Mouse (Mus musculus) ES-E14 (cell line): ENCODE results near the gene Phgr1. TPM values are rescaled to one million over a fixed set of nuclear protein-coding genes. Genes with fewer than 3 reads are reported as not detected.

ENCODE experiments used
- DNase-seq: peaks from one replicate; pipeline ENCODE4 v3.0.0-alpha.2; 2013; ENCODE audit warnings: low read depth, low spot score
- H3K27ac ChIP-seq: 2 replicates; pipeline ENCODE4 v1.5.1; 2012; ENCODE audit warnings: low read depth, mild to moderate bottlenecking, low read length, moderate library complexity, mixed read lengths; ENCODE audit not compliant: poor library complexity, insufficient read depth, severe bottlenecking
- H3K36me3 ChIP-seq: 2 replicates; pipeline ENCODE4 v1.6.1; 2012; ENCODE audit warnings: mild to moderate bottlenecking, low read length, moderate library complexity, mixed read lengths; ENCODE audit not compliant: control insufficient read depth, poor library complexity, insufficient read depth, severe bottlenecking
- H3K4me1 ChIP-seq, 2 experiments: fragments of 150-350 bp in 1 of 2; sonication (generic) in 1 of 2; 2 replicates each; pipeline ENCODE4 v1.6.1; 2012; ENCODE audit warnings: low read length in 2 of 2, mild to moderate bottlenecking in 1 of 2, mixed read lengths in 1 of 2; ENCODE audit not compliant: control insufficient read depth in 2 of 2, insufficient read depth in 2 of 2, poor library complexity in 1 of 2
- H3K4me3 ChIP-seq, 2 experiments: fragments of 150-350 bp in 1 of 2; sonication (generic) in 1 of 2; 2 replicates each; pipeline ENCODE4 v1.5.1; 2012; ENCODE audit warnings: low read length in 2 of 2, low read depth in 1 of 2, mild to moderate bottlenecking in 1 of 2, mixed read lengths in 1 of 2; ENCODE audit not compliant: insufficient read depth in 1 of 2, poor library complexity in 1 of 2, severe bottlenecking in 1 of 2
- H3K9ac ChIP-seq: 2 replicates; pipeline ENCODE4 v1.6.1; 2012; ENCODE audit warnings: low read depth, mild to moderate bottlenecking, low read length, mixed read lengths; ENCODE audit not compliant: poor library complexity, insufficient read depth, severe bottlenecking
- H3K9me3 ChIP-seq: fragments of 150-350 bp; sonication (generic); 2 replicates; pipeline ENCODE4 v1.6.1; 2012; ENCODE audit warnings: low read depth, mild to moderate bottlenecking, low read length; ENCODE audit not compliant: control insufficient read depth, insufficient read depth
- CHD2 ChIP-seq: IDR thresholded peaks from 2 replicates; pipeline ENCODE4 v1.6.1; 2014; ENCODE audit warnings: mild to moderate bottlenecking, low read depth, low read length, inconsistent platforms
- HCFC1 ChIP-seq: IDR thresholded peaks from 2 replicates; pipeline ENCODE4 v1.6.1; 2012; ENCODE audit warnings: low read length, inconsistent platforms, borderline replicate concordance; ENCODE audit not compliant: insufficient read depth
- MAFK ChIP-seq: IDR thresholded peaks from 2 replicates; pipeline ENCODE4 v1.6.1; 2014; ENCODE audit warnings: mild to moderate bottlenecking, low read depth, low read length, inconsistent platforms; ENCODE audit not compliant: insufficient read depth
- ZC3H11A ChIP-seq: IDR thresholded peaks from 2 replicates; pipeline ENCODE4 v1.6.1; 2012; ENCODE audit warnings: low read depth, mild to moderate bottlenecking, inconsistent platforms, low read length, borderline replicate concordance
- ZNF384 ChIP-seq: IDR thresholded peaks from 2 replicates; pipeline ENCODE4 v1.6.1; 2012; ENCODE audit warnings: low read depth, low read length, inconsistent platforms
- in situ Hi-C, 2 experiments: fragments of 600-800 bp; cut with MboI; formaldehyde crosslinking; loops; one replicate each; pipeline ENCODE4 v1.15.1; 2025; ENCODE audit warnings: low sequenced_read_pairs in 2 of 2, inconsistent platforms in 1 of 2; ENCODE audit not compliant: unreplicated experiment in 2 of 2
- total RNA-seq: library from RNA; depleted of rRNA; stranded (reverse); fragments of 300-350 nt; gene quantifications from 2 replicates; pipeline ENCODE4 v1.2.3, GENCODE M21; 2012

Phgr1 gene
- total RNA-seq, 1 experiment: not detected

GRCm38 (mm10) chr2:118779504-118780480 is 7.2 kb downstream of the Phgr1 start, which contains the start of gene Disp2:
Disp2 (plus strand) TSS chr2:118779719.
- in situ Hi-C loops: no loop called here

GRCm38 (mm10) chr2:118781115-118781514 is 8.5 kb downstream of the Phgr1 start:
- in situ Hi-C loops: no loop called here

More at GRCm38 (mm10) chr2:118779504-118780480, 7.2 kb downstream of the Phgr1 start, which contains the start of gene Disp2:
- Histone ChIP-seq H3K4me3 (peak within 1 kb of the TSS in 1 of 2 experiments; percentile 27; a peak in 3 of 4 replicates), H3K4me1 (no peaks in the 10 kb centered on the region), H3K9ac (no peak within 1 kb of the TSS; the same call in 1 of the 2 replicates), H3K36me3 (no peaks in the 10 kb centered on the region), H3K27ac (no peak within 1 kb of the TSS), H3K9me3 (no peaks in the 10 kb centered on the region)
- peak; percentile 84 for DNase-seq
- TF ChIP-seq MAFK (no peak), ZC3H11A (no peak), CHD2 (no peak), ZNF384 (no peak), HCFC1 (no peak)

GRCm38 (mm10) chr2:118782303-118782702 is 9.7 kb downstream of the Phgr1 start:
- Histone ChIP-seq H3K27ac (no peak overlapping the region), H3K9me3 (no peaks in the 10 kb centered on the region), H3K36me3 (no peaks in the 10 kb centered on the region), H3K9ac (no peak overlapping the region), H3K4me3 (no peak overlapping the region), H3K4me1 (no peaks in the 10 kb centered on the region)
- in situ Hi-C loops: no loop called here
- DNase-seq: no peak
- TF ChIP-seq MAFK: no peak
- no peak for TF ChIP-seq HCFC1
- no peak for TF ChIP-seq ZC3H11A
- no peak for TF ChIP-seq CHD2
- TF ChIP-seq ZNF384: no peak

More at GRCm38 (mm10) chr2:118781115-118781514, 8.5 kb downstream of the Phgr1 start:
- H3K9ac ChIP-seq: no peak overlapping the region
- no peak overlapping the region for H3K27ac ChIP-seq
- no peaks in the 10 kb centered on the region for H3K4me1 ChIP-seq
- H3K9me3 ChIP-seq: no peaks in the 10 kb centered on the region
- TF ChIP-seq MAFK (no peak), HCFC1 (no peak), CHD2 (no peak), ZNF384 (no peak), ZC3H11A (no peak)
- no peaks in the 10 kb centered on the region for H3K36me3 ChIP-seq
- no peak overlapping the region for H3K4me3 ChIP-seq
- no peak for DNase-seq

DNA sequence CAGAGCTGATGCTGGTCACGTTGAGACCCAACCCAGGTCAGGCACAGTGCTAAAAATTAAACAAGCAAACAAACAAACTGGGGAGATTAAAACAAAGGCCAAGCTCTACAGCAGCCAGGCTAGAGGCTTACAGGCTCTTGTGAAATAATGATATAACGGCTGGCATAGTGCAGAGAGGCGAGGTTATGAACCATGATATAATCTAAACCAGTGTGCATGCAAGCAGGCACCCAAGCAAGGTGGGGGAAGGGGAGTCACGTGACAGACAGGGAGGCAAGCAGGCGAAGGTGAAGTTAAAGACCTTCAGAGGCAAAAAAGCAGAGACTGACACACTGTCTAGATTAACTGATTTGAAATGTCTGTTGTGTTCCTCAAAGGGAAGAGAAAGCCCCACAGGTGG is 10.5 kb downstream of the Phgr1 start:
- no peak for TF ChIP-seq MAFK
- no peak for TF ChIP-seq HCFC1
- no peak for TF ChIP-seq ZC3H11A
- TF ChIP-seq CHD2: no peak
- TF ChIP-seq ZNF384: no peak
- Histone ChIP-seq H3K4me1 (no peaks in the 10 kb centered on the region), H3K9ac (no peak overlapping the region), H3K27ac (no peak overlapping the region), H3K4me3 (no peak overlapping the region), H3K36me3 (no peaks in the 10 kb centered on the region), H3K9me3 (no peaks in the 10 kb centered on the region)
- DNase-seq: no peak
- in situ Hi-C loops: no loop called here
